Mouse (Mus musculus): ENCODE results near the gene Sema4d.

The Sema4d gene

GRCm38 (mm10) chr13:51727364-51727763, 66.2 kb downstream of the Sema4d start:
- ATAC-seq (ENCODE audit: low TSS enrichment): no peak

GRCm38 (mm10) chr13:51725926-51726574, 67.5 kb downstream of the Sema4d start:
- ATAC-seq (ENCODE audit: low TSS enrichment): no peak

GRCm38 (mm10) chr13:51725446-51725845, 68.1 kb downstream of the Sema4d start:
- ATAC-seq (ENCODE audit: low TSS enrichment): no peak

GRCm38 (mm10) chr13:51724566-51724965, 69.0 kb downstream of the Sema4d start:
- ATAC-seq (ENCODE audit: low TSS enrichment): no peak

GRCm38 (mm10) chr13:51723114-51723513, 70.4 kb downstream of the Sema4d start:
- ATAC-seq (ENCODE audit: low TSS enrichment): no peak

GRCm38 (mm10) chr13:51720556-51720955, 73.0 kb downstream of the Sema4d start:
- ATAC-seq (ENCODE audit: low TSS enrichment): no peak

- no peak for ATAC-seq (ENCODE audit: low TSS enrichment)
These were observed 74.3 kb downstream of the Sema4d start for GRCm38 (mm10) chr13:51719256-51719655.

- ATAC-seq (ENCODE audit: low TSS enrichment): 0 out of 2 replicates have a peak, but pooled peaks have one; percentile 12
These were observed 76.9 kb downstream of the Sema4d start for GRCm38 (mm10) chr13:51716350-51717263.

GRCm38 (mm10) chr13:51712022-51712421, 81.5 kb downstream of the Sema4d start:
- ATAC-seq (ENCODE audit: low TSS enrichment): no peak

- ATAC-seq (ENCODE audit: low TSS enrichment): no peak
These were observed 82.8 kb downstream of the Sema4d start for GRCm38 (mm10) chr13:51710738-51711137.

- peak; percentile 80 for ATAC-seq (ENCODE audit: low TSS enrichment)
These were observed 87.4 kb downstream of the Sema4d start for GRCm38 (mm10) chr13:51705882-51706854.

GRCm38 (mm10) chr13:51703893-51704292, 89.7 kb downstream of the Sema4d start:
- no peak for ATAC-seq (ENCODE audit: low TSS enrichment)

GRCm38 (mm10) chr13:51698318-51698717, 95.2 kb downstream of the Sema4d start:
- ATAC-seq (ENCODE audit: low TSS enrichment): no peak

GRCm38 (mm10) chr13:51697897-51698296, 95.7 kb downstream of the Sema4d start:
- ATAC-seq (ENCODE audit: low TSS enrichment): no peak

- ATAC-seq (ENCODE audit: low TSS enrichment): no peak
These were observed 96.1 kb downstream of the Sema4d start for GRCm38 (mm10) chr13:51697455-51697854.

GRCm38 (mm10) chr13:51696481-51696880, 97.1 kb downstream of the Sema4d start:
- no peak for ATAC-seq (ENCODE audit: low TSS enrichment)

- no peak for ATAC-seq (ENCODE audit: low TSS enrichment)
These were observed 104.9 kb downstream of the Sema4d start for GRCm38 (mm10) chr13:51688688-51689087.

- no peak for ATAC-seq (ENCODE audit: low TSS enrichment)
These were observed 106.6 kb downstream of the Sema4d start for GRCm38 (mm10) chr13:51686966-51687365.

- ATAC-seq (ENCODE audit: low TSS enrichment): no peak
These were observed 108.1 kb downstream of the Sema4d start for GRCm38 (mm10) chr13:51685290-51685966.

- ATAC-seq (ENCODE audit: low TSS enrichment): peak; percentile 55
These were observed 111.9 kb downstream of the Sema4d start for GRCm38 (mm10) chr13:51681634-51682033.

GRCm38 (mm10) chr13:51681076-51681475, 112.5 kb downstream of the Sema4d start:
- ATAC-seq (ENCODE audit: low TSS enrichment): peak; percentile 18; the same call in 1 of the 2 replicates

Data from frontal cortex, adult (tissue).